ENCODE assay signal across 7 mouse cellular contexts in genomic region chr7:127652050-127652449, GRCm38 (mm10). TPM values are rescaled to one million over a fixed set of nuclear protein-coding genes. Genes with fewer than 3 reads are reported as not detected.
DNase-seq lines count a peak whose midpoint lies in the region; ATAC-seq and TF ChIP-seq lines count a peak whose summit lies in the region.

No protein-coding gene starts in this region.

- ATAC-seq in embryonic facial prominence, embryonic 15.5 days (ENCODE audit: insufficient number of reproducible peaks, low FRiP score, low TSS enrichment, low read depth): 0 out of 2 replicates have a peak, but pooled peaks have one; percentile 39
- 0 out of 2 replicates have a peak, but pooled peaks have one; percentile 67 for ATAC-seq in kidney, embryonic 15.5 days (replicated peaks; ENCODE audit: low FRiP score)
- no peak for ATAC-seq in midbrain, embryonic 13.5 days

- H3K4me2 ChIP-seq in embryonic facial prominence, embryonic 15.5 days (replicated peaks): peak overlapping the region; percentile 43
- H3K4me2 ChIP-seq in kidney, embryonic 15.5 days: peak overlapping the region; percentile 54
- peak overlapping the region; percentile 29 for H3K4me2 ChIP-seq in midbrain, embryonic 13.5 days (replicated peaks)

- H3K9ac ChIP-seq in embryonic facial prominence, embryonic 15.5 days: no peak overlapping the region
- H3K9ac ChIP-seq in kidney, embryonic 15.5 days: peak overlapping the region; percentile 25; the same call in 1 of the 2 replicates
- H3K9ac ChIP-seq in midbrain, embryonic 13.5 days (replicated peaks): no peak overlapping the region; the same call in 1 of the 2 replicates

- peak overlapping the region; percentile 18 for H3K4me3 ChIP-seq in embryonic facial prominence, embryonic 15.5 days (replicated peaks)
- peak overlapping the region; percentile 18; the same call in 1 of the 2 replicates for H3K4me3 ChIP-seq in kidney, embryonic 15.5 days (replicated peaks)
- H3K4me3 ChIP-seq in midbrain, embryonic 13.5 days (replicated peaks): no peak overlapping the region

- H3K27ac ChIP-seq in embryonic facial prominence, embryonic 15.5 days (replicated peaks): no peak overlapping the region
- H3K27ac ChIP-seq in kidney, embryonic 15.5 days: peak overlapping the region; percentile 77
- no peak overlapping the region for H3K27ac ChIP-seq in midbrain, embryonic 13.5 days

- no peaks in the 10 kb centered on the region for H3K4me1 ChIP-seq in embryonic facial prominence, embryonic 15.5 days
- peaks cover 9% of the 10 kb centered on the region for H3K4me1 ChIP-seq in kidney, embryonic 15.5 days
- peaks cover 3% of the 10 kb centered on the region; the same call in 1 of the 2 replicates for H3K4me1 ChIP-seq in midbrain, embryonic 13.5 days (replicated peaks)

- H3K27me3 ChIP-seq in embryonic facial prominence, embryonic 15.5 days: no peaks in the 10 kb centered on the region
- H3K27me3 ChIP-seq in kidney, embryonic 15.5 days: no peaks in the 10 kb centered on the region
- no peaks in the 10 kb centered on the region for H3K27me3 ChIP-seq in midbrain, embryonic 13.5 days

- TF ChIP-seq CTCF in brain, embryonic 14.5 days (IDR thresholded peaks at IDR 0.05; ENCODE audit: borderline replicate concordance, extremely low read depth, insufficient read depth, insufficient read length): no peak

- no peak for TF ChIP-seq POLR2A in brain, embryonic 14.5 days (IDR thresholded peaks at IDR 0.05; ENCODE audit: borderline replicate concordance, extremely low read depth, insufficient read depth, insufficient read length, poor library complexity, severe bottlenecking)

- peak; percentile 24 for DNase-seq in brain, embryonic 14.5 days (ENCODE audit: low read depth)
- DNase-seq in layer of hippocampus, adult 8-10 months (ENCODE audit: low spot score in 2 of 2): no peak
- DNase-seq in MN1 (ENCODE audit: low spot score): no peak
- DNase-seq in layer of hippocampus, postnatal 36 days: no peak

- no peaks in the 10 kb centered on the region for H3K9me3 ChIP-seq in embryonic facial prominence, embryonic 15.5 days (replicated peaks)
- no peaks in the 10 kb centered on the region for H3K9me3 ChIP-seq in kidney, embryonic 15.5 days (replicated peaks)
- no peaks in the 10 kb centered on the region for H3K9me3 ChIP-seq in midbrain, embryonic 13.5 days

- 5% methylated on average over 18 of the region's 18 CpGs for whole genome bisulfite sequencing in embryonic facial prominence, embryonic 15.5 days
- WGBS in kidney, embryonic 15.5 days: 7% methylated on average over 18 of the region's 18 CpGs
- WGBS in midbrain, embryonic 13.5 days: 17% methylated on average over 18 of the region's 18 CpGs

- H3K36me3 ChIP-seq in embryonic facial prominence, embryonic 15.5 days: no peaks in the 10 kb centered on the region
- no peaks in the 10 kb centered on the region for H3K36me3 ChIP-seq in kidney, embryonic 15.5 days
- no peaks in the 10 kb centered on the region for H3K36me3 ChIP-seq in midbrain, embryonic 13.5 days

RNA-seq across cellular contexts. Expression of gene Zfp629, which starts 36.5 kb away (rescaled TPM):
- 38.7 and 44.4 TPM in 2 replicates for polyA plus RNA-seq in brain, embryonic 14.5 days (2012; rRNA removed)
- 11.4 and 11.9 TPM in 2 replicates for polyA plus RNA-seq in embryonic facial prominence, embryonic 15.5 days (2015; fragmentation: Nextera tagmentation; extraction: Ambion mirVana)
- polyA plus RNA-seq in kidney, embryonic 15.5 days (2015; fragmentation: Nextera tagmentation; extraction: Ambion mirVana): 17.2 and 18.9 TPM in 2 replicates
- 30.8 and 32.5 TPM in 2 replicates for polyA plus RNA-seq in midbrain, embryonic 13.5 days (2015; fragmentation: Nextera tagmentation; extraction: Ambion mirVana)
- total RNA-seq in layer of hippocampus, adult 8-10 months (2022): 10 to 100 TPM; 21.7 to 22.6 (median 22.1) TPM
- 10 to 100 TPM; 23.9 to 24.2 TPM for total RNA-seq in layer of hippocampus, postnatal 36 days (2021)

RNA-seq across cellular contexts. Expression of gene Bcl7c, which starts 56.7 kb away (rescaled TPM):
- 51.0 and 78.6 TPM in 2 replicates for polyA plus RNA-seq in brain, embryonic 14.5 days (2012; rRNA removed)
- polyA plus RNA-seq in embryonic facial prominence, embryonic 15.5 days (2015; fragmentation: Nextera tagmentation; extraction: Ambion mirVana): 93.4 and 99.8 TPM in 2 replicates
- polyA plus RNA-seq in kidney, embryonic 15.5 days (2015; fragmentation: Nextera tagmentation; extraction: Ambion mirVana): 64.2 and 66.8 TPM in 2 replicates
- polyA plus RNA-seq in midbrain, embryonic 13.5 days (2015; fragmentation: Nextera tagmentation; extraction: Ambion mirVana): 39.2 and 52.2 TPM in 2 replicates
- total RNA-seq in layer of hippocampus, adult 8-10 months (2022): 10 to 100 TPM; 26.5 to 38.4 (median 31.9) TPM
- 10 to 100 TPM; 23.1 to 25.8 TPM for total RNA-seq in layer of hippocampus, postnatal 36 days (2021)
